Mouse (Mus musculus): ENCODE results near the gene Cfap74. TPM values are rescaled to one million over a fixed set of nuclear protein-coding genes. Genes with fewer than 3 reads are reported as not detected.
"Not testable (repeated sequence)": the region's sequence is repeated elsewhere in the genome, so short reads cannot be mapped to it uniquely, and the experiment has no call there.

Gene Cfap74
- total RNA-seq, 2 experiments from 2014 or later: 0.15 to 0.38 TPM

- intact Hi-C loops (cut with DNase I): no loop called here
- no peak for DNase-seq
Observed at GRCm38 (mm10) chr4:155466080-155466479, 57.1 kb downstream of the Cfap74 start.

DNA sequence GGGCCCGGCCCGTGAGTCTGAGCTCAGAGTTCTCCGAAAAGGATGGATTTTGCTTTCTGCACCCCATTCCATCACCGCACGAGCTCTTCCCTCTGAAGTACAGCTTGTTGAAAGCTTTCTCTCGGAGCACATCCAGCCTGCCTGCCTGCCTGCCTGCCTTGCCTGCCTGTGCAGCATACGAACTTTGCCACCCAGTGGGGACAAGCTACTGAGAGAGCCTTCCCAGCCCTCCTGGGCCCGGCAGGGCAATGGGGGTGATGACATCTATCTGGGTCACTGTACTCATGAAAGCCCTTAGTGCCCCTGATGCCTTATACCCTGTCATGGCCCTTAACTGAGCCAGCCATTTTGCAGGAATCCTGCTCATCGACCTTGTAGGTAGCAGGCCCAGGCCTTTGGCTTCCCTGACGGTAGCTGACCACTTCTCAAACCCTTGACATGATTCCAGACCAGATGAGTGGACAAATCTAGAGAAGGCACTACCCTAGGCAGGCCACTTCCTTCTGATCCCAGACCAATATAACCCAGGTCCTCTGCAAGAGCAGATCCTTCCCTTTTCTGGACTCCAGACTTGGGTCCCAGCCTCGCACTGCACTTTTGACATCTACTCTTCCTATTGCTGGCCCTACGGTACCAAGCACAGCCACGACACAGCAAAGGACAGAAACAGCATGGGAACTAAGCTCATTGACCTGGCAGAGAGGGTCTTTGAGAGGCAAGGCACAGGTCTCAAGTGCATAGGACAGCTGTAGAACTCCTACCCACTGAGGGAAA, 58.4 kb downstream of the Cfap74 start:
- DNase-seq: no peak
- intact Hi-C loops (cut with DNase I): no loop called here

GRCm38 (mm10) chr4:155468952-155469351, 60.0 kb downstream of the Cfap74 start, which contains the start of gene Tmem52:
Gene Tmem52 (plus strand): TSS chr4:155469114.
- peak; percentile 62 to 77 for DNase-seq
- intact Hi-C loops (cut with DNase I): no loop called here

DNA sequence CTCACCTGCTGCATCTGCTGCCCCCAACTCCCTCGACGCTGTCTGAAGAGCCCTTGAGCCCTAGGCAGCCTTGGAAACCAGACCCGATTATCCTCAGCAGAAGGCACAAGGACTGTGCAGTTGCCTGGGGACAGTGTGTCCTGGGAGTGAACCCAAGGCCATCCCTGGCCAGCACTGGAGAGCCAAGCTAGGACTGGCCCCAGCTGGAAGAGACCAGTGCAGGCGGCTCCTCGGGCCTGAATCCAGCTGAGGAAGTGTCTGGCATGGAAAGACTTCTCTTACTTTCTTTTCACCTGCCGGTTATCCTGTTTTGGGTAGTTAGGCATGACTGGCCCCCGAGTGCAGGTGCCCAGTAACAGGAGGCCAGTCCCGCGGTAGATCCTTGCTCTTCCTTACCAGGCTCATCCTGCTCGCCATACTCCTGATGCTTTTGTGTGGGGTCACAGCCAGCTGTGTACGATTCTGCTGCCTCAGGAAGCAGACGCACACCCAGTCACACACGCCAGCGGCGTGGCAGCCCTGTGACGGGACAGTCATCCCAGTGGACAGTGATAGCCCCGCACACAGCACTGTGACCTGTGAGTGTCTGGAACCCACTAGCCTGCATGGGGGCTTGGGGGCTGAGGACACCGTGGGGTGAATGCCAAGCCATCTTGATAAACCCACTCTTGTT, 60.7 kb downstream of the Cfap74 start:
- peak; percentile 74 to 86 for DNase-seq
- intact Hi-C loops (cut with DNase I): no loop called here

DNA sequence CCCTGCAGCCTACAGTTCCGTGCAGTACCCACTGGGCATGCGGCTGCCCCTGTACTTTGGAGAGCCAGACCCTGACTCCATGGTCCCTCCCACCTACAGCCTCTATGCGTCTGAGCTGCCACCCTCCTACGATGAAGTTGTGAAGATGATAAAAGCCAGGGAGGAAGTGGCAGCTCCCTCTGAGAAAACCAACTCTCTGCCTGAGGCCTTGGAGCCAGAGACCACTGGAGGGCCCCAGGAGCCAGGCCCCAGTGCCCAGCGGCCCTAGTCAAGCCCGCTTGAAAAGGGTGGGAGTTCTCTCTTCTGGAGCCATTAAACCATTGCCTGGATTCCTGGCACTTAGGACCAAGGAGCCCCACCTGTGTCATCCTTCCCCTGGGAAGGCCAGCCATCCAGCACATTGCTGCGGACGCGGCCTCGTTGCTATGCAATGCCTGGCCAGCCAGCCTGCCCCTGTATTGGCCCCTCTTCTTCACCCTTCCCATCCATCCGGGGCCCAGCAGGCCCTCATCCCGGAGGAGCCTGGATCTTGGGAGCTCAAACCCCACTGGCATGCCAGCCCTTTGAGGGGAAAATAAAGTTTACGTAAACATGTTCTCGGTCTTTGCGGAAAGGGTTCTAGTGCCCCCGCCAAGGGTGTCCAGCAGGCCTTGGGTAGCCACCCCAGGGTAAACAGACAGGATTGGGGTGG, 61.4 kb downstream of the Cfap74 start:
- intact Hi-C loops (cut with DNase I): no loop called here
- DNase-seq: no peak

- intact Hi-C loops (cut with DNase I): no loop called here
- no peak for DNase-seq
Observed at GRCm38 (mm10) chr4:155470997-155471396, 62.0 kb downstream of the Cfap74 start.

DNA sequence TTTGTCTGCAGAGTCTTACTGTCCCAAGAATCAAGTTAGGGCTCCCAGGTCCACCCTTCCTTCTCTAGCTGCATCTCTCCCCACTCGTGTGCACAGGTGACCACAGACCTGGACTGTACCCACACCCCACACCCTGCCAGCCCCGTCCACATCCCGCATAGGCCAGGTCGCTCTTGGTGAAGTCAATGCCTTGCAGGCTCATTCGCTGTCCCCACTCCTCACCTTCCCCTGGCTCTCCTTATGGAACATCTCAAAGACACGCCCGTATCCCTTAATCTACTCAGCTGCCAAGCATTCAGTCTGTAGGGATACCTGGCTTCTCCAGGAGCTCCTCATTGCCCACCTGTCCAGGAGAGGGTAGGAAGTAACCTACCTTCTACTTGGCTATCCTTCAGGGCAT, 62.4 kb downstream of the Cfap74 start:
- no peak for DNase-seq

GRCm38 (mm10) chr4:155472716-155473290, 63.8 kb downstream of the Cfap74 start:
- intact Hi-C loops (cut with DNase I): no loop called here

More for the DNA sequence above, 62.4 kb downstream of the Cfap74 start:
- intact Hi-C loops (cut with DNase I): no loop called here

GRCm38 (mm10) chr4:155473319-155473718, 64.3 kb downstream of the Cfap74 start:
- intact Hi-C loops (cut with DNase I): no loop called here
- peak in 1 of 2 experiments; percentile 56 for DNase-seq

More at GRCm38 (mm10) chr4:155472716-155473290, 63.8 kb downstream of the Cfap74 start:
- DNase-seq: peak in 1 of 2 experiments; percentile 46

DNA sequence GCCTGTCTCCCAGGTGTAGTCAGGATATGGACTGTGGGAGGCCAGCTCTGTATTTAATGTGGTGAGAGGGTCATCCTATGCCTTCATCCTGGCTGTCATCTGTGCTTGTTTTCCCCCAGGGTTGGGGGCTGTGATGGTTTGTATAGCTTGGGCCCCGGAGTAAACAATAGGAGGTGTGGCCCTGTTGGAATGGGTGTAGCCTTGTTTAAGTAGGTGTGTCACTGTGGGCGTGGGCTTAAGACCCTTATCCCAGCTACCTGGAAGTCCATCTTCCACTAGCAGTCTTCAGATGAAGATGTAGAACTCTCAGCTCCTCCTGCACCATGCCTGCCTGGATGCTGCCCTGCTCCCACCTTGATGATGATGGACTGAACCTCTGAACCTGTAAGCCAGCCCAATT, 64.8 kb downstream of the Cfap74 start:
- intact Hi-C loops (cut with DNase I); DNase-seq: not testable (repeated sequence)

- peak; percentile 76 to 77 for DNase-seq
- intact Hi-C loops (cut with DNase I): loop anchor here (1.0 to 2.0 kb wide), 2 partner anchors 87 to 99 kb away; no protein-coding TSS in a partner anchor
Observed at GRCm38 (mm10) chr4:155481381-155482124, 72.6 kb downstream of the Cfap74 start.

DNA sequence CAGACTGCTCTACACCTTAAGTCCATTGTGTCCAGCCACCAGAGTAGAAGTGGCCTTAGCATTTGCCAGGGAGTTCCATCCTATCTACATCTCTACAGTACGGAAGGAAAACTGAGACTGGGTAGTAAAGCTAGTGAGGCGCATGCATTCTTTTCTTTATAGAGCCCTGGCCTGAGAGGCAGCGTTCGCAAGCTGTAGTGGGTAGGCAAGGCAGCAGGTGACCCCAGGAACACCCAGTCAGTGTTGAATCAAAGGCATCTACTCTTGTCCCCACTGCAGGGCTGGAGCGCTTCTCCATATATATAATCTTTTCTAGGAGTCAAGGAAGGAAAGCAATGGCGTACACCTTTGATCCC, 73.1 kb downstream of the Cfap74 start:
- intact Hi-C loops (cut with DNase I): no loop called here
- no peak for DNase-seq

GRCm38 (mm10) chr4:155482733-155483540, 73.9 kb downstream of the Cfap74 start:
- no peak for DNase-seq
- intact Hi-C loops (cut with DNase I): no loop called here

- intact Hi-C loops (cut with DNase I): no loop called here
- no peak for DNase-seq
Observed at GRCm38 (mm10) chr4:155485521-155485920, 76.5 kb downstream of the Cfap74 start.

- DNase-seq: no peak
- intact Hi-C loops (cut with DNase I): no loop called here
Observed at GRCm38 (mm10) chr4:155487746-155488145, 78.8 kb downstream of the Cfap74 start.

GRCm38 (mm10) chr4:155488232-155489025, 79.4 kb downstream of the Cfap74 start:
- intact Hi-C loops (cut with DNase I): no loop called here
- DNase-seq: peak in 1 of 2 experiments; percentile 40

DNA sequence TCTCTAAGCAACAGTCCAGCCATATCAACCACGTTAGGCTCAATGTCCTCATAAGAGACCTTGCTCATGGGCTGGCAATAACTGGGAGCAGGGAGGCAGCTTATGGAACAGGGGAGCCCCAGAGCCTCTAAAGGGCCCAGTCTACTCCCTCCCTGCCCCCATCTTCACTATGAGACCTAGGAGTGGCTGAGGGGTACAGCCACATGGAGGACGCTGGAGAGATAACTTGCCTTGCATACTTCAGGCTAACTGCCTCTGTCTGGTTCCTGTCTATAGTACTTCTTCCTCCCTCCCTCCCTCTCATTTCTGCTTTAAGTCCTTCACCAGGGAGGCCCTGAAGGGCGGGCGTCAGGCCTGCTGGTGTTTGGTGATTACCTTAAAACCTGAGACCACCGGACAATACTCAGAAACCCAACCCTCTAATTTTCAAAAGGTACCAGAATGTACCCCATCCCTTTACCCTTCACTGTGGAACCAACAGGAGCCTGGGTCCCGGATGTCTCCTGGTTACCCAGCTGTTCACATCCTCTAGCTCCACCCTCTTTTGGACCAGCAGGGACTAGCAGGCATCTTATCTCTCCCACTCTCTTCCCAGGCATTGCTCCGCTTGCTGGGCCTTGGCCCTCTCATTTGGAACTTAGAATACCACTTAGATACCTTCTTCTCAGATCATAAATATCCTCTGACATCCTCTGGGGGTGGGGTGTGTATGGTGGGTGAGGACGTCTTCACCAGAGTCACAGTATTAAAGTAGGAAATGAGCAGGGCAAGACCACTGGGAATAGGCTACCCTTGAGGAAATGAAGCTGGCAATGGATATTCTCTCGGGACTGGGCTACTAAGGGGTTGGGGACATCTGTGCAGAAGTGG, 80.3 kb downstream of the Cfap74 start:
- DNase-seq: no peak
- intact Hi-C loops (cut with DNase I): no loop called here

Measured in gastrocnemius, postnatal 36 days (tissue).